Mouse (Mus musculus) lung, postnatal 10 days (tissue): ENCODE measurements around the gene Tspan33.
A peak's percentile ranks its signal among the peaks of the same experiment; 100 is the strongest.

ENCODE experiments used
- DNase-seq: peaks from one replicate; pipeline ENCODE4 v3.0.0; 2021

Gene Tspan33

DNA sequence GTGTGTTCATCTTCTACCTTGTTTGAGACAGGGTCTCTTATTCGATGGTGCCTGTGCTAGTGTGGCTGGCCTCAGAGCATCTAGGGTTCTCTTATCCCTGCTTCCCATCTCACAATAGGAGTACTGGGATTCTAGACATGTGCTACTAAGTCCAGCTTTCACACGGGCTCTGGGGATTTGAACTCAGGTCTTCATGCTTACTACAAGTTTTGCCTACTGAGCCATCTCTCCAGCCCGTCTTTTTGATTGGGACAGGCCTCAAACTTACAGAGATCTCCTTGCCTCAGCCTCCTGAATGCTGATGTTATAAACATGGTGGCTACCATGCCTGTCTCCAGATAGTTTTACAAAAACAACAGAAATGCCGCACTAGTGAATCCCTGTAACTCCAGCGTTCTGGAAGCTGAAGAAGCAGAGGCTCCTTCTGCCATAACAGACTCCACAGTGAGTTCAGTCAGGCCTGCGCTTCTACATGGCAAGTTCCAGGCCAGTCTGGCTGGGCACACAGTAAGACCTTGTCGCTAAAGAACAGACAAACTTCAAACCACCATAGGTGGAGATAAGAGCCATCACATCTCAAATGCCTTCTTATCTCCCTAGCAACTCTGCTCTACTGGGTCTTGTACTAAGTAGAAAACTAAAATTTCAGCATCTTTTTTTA is 5.2 kb downstream of the Tspan33 start:
- DNase-seq: no peak

DNA sequence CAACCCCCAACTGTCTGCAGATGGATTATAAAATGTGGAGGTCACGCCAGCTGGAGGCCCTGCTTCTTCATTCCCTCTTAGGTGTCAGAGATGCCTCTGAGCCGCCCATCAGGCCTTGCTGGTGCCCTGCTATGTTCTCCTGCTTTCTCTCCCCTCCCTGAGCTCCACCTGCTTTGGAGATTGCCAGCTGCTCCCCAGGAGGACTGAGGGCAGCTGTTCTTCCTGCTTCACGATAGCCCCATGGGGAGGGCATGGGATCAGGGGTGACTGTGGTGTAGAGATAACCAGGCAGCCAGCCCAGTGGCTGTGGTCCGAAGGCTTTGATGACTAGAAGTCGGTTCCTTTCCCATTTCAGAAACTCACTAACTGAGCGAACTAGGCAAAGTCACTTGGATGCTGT is 7.0 kb downstream of the Tspan33 start:
- no peak for DNase-seq

DNA sequence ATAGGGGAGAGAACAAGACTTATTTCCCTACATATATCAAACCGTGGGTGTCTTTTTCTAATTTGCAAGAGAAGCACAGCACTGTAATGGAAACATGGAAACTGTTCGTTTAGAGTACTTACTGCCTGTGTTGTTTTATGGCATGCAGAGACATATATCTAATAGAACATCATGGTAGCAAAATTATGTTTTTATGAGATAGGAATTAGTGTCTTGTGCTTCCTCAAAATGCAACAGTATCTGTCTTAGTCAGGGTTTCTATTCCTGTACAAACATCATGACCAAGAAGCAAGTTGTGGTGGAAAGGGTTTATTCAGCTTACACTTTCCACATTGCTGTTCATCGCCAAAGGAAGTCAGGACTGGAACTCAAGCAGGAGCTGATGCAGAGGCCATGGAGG is 8.1 kb downstream of the Tspan33 start:
- DNase-seq: no peak

DNA sequence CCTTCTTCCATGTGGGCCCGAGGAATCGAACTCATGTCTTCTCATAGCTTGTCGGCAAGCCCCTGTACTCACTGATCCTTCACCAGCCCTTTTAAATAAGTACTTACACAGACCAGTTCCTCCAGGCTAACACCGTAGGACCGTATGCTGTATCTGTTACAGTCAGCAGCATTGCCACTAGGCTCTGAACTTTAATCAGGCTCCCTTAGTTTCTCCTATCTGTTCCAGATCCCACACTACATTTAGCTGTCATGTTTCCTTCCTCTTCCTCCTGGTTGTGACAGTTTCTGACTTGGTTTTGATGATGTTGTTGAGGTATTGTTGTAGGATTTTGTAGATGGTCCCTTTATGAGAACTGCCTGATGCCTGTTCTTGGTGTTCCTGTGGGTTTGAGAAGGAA is 10.1 kb downstream of the Tspan33 start:
- DNase-seq: no peak

DNA sequence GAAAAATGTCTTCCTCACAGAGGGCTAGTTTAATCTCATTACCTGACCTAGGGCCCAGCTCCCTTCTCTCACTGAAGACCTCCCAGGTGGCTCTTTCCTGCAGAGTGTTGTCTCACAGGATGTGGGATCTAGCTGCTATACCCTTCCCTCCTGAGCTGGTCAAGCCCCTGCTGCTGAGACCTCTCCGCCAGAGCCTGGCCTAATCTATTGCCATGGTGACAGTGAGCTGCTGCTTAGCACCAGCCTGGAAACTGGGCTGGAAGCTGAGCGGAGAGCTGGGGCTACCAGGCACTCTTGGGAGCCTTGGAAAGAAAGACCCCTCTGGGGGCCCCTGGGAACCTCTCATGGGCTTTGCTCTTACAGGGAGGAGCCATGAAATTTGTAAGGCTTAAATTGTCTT is 13.9 kb downstream of the Tspan33 start:
- no peak for DNase-seq

DNA sequence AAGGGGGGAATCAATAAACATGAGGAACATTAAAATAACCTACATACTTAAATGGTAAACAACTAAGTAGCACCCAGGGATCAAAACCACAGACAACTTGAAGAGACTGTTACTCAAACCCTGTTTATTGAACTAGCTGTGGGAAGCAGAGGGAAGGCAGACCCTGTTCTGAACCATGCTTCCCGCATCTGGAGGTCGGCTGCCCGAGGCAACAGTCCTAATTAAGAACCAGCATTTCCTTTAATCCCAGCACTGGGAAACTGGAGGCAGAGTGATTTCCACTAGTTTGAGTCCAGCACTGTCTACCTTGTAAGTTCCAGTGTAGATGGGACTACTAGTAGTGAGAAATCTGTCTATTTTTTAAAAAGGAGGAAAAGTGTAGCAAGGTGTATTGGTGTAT is 17.3 kb downstream of the Tspan33 start:
- no peak for DNase-seq

DNA sequence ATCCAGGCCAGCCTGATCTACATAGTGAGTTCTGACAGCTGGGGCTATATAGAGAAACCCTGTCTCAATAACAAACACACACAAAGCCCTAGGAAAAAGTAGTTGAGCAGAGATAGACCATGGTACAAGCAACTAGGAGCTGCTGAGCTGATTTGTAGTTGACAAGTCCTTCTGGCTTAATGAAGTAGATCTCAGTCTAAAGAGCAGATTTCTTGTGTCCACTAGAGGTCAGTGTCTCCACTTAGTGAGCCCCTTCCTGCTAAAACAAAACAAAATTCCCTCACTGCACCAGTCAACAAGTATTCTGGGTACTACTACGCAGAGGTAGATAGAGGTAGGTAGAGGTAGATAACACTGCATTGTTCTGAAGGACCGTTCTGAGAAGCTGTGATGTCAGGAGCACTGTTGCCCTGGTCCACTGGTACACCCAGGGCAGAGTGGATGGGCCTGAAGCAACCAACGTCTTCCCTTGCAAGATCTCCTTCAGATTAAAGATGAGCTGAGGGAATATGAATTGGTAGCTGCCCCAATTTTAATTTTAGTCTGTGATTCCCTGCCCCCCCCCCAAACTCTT is 18.1 kb downstream of the Tspan33 start:
- peak; percentile 75 for DNase-seq

DNA sequence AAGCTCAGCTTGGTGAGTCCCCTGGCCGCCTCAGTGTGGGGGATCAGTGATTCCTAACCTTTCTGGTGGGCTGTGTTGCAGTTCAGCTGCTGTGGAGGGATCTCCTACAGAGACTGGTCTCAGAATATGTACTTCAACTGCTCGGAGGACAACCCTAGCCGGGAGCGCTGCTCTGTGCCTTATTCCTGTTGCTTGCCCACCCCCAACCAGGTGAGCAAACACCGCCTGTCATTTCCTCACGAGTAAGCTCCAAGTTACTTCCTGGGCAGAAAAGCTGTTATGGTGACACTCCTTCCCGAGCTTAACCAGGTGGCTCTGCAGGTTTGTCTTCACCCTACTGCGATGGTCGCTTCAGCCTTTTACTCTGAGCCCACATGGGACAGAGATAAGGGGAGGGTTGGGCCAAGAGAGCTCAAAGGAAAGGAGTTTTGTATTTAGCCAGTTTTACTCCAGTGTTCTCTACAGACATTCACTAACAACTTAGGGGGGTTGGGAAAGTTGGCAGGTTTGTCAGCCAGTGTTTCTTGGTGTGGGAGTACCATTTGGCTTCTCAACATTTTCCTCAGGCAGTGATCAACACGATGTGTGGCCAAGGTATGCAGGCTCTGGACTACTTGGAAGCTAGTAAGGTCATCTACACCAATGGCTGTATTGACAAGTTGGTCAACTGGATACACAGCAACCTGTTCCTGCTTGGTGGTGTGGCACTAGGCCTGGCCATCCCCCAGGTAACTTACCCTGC is 22.8 kb downstream of the Tspan33 start:
- DNase-seq: no peak

DNA sequence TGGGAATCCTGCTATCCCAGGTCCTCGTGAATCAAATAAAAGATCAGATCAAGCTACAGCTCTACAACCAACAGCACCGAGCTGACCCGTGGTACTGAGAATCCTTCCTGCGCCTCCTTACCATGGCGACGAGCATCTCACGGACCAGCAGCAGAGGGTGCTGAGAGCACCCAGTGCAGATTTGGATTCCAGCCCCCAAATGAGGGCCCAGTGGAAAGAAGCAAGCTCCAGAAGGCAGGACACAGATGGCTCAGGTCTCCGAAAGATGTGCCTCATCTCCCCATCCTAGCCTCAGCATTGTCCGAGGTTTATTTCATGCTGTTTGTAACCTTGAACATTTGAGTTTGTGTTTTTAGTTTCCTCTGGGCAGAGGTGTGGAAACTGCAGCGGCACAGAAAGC is 23.5 kb downstream of the Tspan33 start:
- DNase-seq: no peak

DNA sequence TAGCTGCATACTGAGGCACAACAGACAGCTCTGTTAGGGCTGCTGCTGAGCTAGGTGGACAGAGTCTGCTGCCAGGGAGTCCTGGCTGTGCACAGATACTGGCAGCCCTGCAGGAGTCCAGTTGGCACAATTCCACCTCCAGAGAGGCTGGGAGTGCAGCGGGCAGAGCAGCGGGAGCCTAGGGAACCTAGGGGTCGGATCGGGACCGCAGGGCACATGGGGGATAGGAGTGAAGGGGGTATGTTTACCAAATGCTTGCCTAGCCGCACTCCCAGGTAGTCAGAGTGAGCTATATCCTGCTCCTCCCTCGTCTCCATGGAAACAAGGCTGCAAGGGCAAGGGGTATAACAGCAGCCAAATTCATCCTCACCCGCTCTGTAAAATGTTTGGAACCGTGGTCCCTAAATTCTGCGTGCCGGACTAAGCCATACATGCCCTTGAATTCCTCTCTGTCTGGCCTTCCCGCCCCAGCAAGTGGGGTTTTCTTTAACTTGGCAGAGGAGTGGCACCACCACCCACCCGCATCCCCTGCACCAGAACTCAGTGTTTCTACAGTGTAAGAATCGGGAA is 24.0 kb downstream of the Tspan33 start:
- DNase-seq: peak; percentile 21

DNA sequence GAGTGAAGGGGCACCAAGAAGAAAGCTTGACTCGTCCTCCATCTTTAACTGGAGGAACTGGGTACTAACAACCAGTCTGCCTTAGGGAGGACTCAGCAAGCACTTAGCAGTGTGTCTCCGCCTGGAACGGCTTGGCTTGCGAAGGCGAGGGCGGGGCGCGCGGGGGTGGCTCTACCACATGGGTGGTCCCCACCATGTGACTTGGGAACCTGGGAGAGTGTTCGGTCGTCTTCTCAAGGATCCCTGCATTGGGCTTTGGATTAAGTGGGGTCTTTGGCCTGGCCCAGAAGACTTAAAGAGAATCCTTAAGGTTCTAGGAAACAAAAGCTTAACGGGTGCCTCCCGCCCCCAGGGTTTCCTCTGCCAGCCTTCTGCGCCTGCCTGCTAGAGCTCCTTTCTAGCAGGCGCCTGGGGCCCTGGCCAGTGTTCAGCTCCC is 24.9 kb downstream of the Tspan33 start:
- DNase-seq: peak; percentile 83

DNA sequence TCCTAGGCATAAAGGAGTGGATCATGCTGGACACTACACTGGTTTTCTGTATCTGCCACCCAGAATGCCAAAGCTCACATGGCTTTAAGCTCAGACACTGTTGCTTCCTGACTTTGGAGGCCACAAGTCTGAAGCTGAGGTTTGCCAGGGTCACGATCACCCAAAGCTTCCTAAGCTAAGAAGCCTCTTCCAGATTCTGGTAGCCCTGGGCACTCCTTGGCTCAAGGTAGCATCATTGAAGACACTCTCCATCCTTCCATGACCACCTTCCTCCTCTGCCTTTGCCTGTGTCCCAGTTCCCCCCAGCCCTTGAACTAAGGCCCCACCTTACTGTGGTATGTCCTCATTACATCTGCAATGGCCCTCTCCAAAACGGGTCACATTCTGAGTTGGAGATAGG is 27.9 kb downstream of the Tspan33 start:
- no peak for DNase-seq

DNA sequence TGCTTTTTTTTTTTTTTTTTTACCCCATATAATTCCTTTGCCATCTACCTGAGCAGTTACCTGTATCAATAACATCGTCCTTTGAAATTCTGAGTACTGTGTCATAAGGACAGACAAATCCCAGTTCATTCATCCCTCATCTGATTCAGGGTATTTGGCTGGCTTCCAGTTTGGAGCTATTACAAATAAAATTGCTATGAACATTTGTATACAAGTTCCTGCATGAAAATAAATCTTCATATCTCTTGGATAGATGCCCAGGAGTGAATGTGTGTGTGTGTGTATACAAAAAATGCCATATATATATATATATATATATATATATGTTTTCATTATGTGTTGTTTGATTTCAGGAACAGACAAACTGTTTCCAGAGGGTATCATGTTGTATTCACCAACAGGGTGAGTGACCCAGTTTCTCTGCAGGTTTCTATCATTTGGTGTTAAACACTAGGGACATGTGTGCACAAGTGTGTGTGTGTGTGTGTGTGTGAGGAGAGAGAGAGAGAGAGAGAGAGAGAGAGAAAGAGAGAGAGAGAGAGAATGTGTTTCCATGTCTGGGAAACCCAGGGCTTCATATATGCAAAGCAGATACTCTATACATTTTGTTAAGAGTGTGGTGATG is 32.7 kb downstream of the Tspan33 start:
- DNase-seq: no peak

DNA sequence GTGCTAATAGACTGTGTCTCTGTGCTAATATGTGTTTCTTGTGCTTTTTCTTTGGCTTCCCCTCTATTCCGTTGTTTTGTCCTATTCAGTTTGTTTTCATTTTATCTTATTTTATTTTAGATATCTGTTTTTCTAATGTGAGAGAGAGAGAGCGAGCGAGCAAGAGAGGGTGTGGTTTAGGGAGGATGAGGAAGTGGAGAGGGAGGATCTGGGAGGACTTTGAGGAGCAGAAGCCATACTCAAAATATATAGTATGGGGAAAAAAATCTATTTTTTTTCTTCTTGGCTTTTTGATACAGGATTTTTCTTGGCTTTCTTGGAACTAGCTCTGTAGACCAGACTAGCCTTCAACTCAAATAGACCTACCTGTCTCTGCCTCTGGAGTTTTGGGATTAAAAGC is 34.0 kb downstream of the Tspan33 start:
- no peak for DNase-seq

DNA sequence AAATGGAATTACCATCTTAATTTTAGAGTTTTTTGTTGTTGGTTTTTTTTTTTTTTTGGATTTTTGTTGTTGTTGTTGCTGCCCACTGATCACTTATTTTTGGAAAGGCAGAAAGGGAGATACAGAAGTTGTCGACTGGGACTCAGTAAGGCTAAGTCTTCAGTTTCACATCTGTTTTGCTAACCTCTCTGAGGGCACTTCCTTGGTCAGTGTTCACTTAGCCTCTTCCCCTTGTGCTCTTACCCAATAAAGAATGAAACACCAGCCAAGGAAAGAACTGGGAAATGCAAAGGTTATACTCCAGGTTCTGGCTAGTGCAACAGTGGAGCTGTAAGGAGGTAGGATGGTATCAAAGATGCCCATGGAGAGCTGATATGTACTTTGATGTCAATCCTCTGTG is 35.5 kb downstream of the Tspan33 start:
- no peak for DNase-seq

DNA sequence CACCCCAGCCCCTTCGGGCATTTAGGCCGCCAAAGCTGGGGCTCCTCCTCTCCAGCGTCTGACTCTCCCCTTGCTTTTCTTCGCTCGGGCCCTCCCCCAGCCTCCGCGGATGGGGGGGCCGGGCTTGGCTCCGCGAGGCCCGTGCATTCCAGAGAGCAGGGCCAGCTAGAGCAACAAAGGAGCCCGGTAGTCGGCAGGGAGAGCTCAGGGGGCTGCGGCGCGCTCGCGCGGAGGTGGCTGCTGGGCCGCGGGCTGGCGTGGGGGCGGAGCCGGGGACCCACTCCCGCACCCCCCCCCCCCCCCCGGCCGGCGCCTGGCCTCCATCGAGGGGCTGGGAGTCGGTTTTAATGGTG is 41.3 kb downstream of the Tspan33 start, which contains the start of gene Smo:
Gene Smo, plus strand, starts transcription at position 168 of the 353 bp plus-strand sequence.
- DNase-seq: peak; percentile 90

DNA sequence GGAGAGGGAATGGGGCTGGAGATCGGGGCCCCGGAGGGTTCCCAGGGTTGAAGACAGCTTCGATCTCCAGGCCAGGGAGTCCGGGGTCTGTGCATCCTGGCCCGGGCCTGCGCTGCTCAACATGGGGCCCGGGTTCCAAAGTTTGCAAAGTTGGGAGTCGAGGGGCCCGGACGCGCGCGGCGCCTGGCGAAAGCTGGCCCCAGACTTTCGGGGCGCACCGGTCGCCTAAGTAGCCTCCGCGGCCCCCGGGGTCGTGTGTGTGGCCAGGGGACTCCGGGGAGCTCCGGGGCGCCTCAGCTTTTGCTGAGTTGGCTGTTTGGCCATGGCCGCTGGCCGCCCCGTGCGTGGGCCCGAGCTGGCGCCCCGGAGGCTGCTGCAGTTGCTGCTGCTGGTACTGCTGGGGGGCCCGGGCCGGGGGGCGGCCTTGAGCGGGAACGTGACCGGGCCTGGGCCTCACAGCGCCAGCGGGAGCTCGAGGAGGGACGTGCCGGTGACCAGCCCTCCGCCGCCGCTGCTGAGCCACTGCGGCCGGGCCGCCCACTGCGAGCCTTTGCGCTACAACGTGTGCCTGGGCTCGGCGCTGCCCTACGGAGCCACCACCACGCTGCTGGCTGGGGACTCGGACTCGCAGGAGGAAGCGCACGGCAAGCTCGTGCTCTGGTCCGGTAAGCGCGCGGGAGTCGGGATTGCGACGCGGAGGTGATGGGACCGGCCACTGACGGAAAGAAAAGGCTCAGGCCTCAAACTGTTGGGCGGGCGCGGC is 41.8 kb downstream of the Tspan33 start:
- DNase-seq: peak; percentile 75

DNA sequence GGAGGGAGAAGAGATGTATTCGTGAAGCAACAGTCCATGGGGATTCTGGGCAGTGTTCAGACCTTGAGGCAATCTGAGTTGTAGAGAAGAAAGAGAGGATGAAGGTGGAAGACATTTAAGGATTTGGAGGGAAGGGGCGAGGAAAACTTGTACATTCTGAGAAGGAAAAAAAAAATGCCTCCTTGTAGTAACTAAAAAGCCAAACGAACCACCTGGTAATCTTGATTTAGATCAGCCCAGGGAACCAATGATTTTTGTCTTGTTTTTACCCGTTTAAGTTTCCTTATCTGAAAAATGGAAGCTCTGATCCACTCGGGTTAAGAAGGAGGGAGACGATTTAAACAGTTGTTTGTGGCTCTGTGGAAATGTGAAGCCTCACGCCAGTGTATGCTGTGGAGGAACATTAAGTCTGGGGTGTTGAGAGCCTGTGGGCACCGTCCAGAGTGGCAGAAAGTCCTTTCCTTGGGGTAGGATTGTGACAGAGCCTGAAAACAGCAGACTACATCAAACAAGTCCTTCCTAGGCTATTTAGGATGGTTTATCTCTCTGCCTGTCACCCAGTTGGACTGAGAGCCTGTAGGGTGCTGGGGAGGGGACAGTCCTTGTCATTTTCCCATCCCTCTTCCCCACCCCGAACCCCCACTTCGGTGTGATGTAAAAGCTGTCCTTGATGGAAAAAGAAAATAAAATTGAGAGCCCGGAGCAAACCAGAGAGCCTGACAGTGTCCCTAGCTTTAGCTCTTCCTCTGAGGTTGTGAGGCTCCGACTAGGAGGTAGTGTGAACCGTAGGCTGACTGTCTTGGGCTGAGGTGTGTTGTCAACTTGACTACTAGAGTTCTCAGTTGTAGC is 42.8 kb downstream of the Tspan33 start:
- DNase-seq: no peak

DNA sequence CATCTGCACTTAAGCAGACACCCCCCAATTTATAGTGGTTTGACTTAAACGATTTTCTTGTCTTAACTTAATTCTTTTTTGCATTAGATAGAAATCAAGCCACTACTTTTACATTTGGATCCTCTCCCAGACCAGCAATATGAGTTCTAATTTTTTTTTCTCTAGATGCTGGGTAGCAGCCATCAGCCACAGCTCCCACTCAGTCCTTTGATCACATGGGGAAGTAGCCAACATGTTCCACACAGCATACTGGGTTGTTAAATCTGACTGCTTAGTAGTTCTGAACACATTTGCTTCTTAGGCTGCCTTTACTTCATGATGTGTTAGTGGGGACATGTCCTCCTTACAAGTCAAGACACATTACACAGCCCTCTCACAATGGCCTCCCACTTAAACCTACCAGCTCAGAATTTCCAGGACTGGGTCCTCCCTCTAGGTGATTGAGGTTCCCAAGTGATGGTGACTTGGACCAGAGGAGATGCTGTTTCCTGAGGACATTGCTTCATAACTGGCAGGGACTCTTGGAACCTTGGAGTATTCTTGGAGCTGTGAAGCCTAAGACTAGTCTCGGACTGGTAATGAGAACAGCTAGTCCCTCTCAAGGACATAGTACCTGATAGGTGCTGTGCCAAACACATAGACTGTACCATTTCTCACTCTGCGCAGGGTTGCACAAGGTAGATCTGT is 57.6 kb downstream of the Tspan33 start:
- no peak for DNase-seq

DNA sequence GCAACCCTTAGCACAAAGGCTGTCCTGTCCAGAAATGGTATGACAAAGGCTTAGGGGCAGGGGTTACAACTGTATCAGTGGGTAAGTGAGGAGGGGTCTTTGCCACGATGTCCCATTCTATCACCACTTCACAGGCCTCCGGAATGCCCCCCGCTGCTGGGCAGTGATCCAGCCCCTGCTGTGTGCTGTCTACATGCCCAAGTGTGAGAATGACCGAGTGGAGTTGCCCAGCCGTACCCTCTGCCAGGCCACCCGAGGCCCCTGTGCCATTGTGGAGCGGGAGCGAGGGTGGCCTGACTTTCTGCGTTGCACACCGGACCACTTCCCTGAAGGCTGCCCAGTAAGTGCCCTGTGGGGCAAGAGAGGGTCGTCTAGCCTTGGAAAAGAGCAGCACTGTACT is 59.3 kb downstream of the Tspan33 start:
- DNase-seq: no peak

DNA sequence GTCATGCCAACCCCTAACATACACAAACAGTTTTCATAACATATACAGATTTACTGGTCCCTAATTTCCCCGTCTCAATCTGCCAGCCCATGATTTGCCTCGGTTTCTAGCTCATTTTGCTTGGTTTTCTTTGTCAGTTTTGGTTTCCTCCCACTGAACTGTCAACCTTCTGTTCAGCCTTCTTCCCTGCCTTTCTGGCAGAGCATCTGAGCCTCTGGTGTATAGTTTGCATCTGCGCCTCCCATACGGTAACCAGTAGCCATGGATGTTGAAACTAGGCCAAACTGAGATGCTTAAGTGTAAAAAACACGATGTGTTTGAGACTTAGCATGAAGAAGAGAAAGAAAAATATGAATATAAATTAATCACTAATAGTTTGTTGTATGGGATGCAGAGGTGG is 62.0 kb downstream of the Tspan33 start:
- DNase-seq: no peak
